Mouse (Mus musculus) limb, embryonic 11.5 days (tissue): ENCODE data around the gene Cers5. TPM values are rescaled to one million over a fixed set of nuclear protein-coding genes. Genes with fewer than 3 reads are reported as not detected.

Experiments
- ATAC-seq: fragments of 200-750 bp; cut with Nextera tagmentation; 2 replicates; pipeline ENCODE4 v1.8.0; 2017; ENCODE audit warnings: low read depth; ENCODE audit not compliant: insufficient number of reproducible peaks, low FRiP score, low TSS enrichment
- DNase-seq: peaks from one replicate; pipeline ENCODE4 v3.0.0-alpha.2; 2015; ENCODE audit warnings: low spot score
- H3K27ac ChIP-seq: fragments of 300-500 bp; sonication (generic); replicated peaks from 2 replicates; pipeline ENCODE4 v1.5.1; 2014; ENCODE audit warnings: low read depth, mild to moderate bottlenecking, low read length
- H3K27me3 ChIP-seq: fragments of 300-500 bp; sonication (generic); 2 replicates; pipeline ENCODE4 v1.6.1; 2014; ENCODE audit warnings: mild to moderate bottlenecking, low read length, mixed read lengths; ENCODE audit not compliant: control insufficient read depth, insufficient read depth
- H3K36me3 ChIP-seq: fragments of 300-500 bp; sonication (generic); 2 replicates; pipeline ENCODE4 v1.6.1; 2014; ENCODE audit warnings: mild to moderate bottlenecking, low read length, moderate library complexity, mixed read lengths; ENCODE audit not compliant: control insufficient read depth, insufficient read depth
- H3K4me1 ChIP-seq: fragments of 300-500 bp; sonication (generic); 2 replicates; pipeline ENCODE4 v1.6.1; 2014; ENCODE audit warnings: low read length, mixed read lengths; ENCODE audit not compliant: control insufficient read depth, insufficient read depth
- H3K4me2 ChIP-seq: fragments of 300-500 bp; sonication (generic); 2 replicates; pipeline ENCODE4 v1.6.1; 2014; ENCODE audit warnings: low read depth, mild to moderate bottlenecking, moderate library complexity; ENCODE audit not compliant: severe bottlenecking
- H3K4me3 ChIP-seq: fragments of 300-500 bp; sonication (generic); 2 replicates; pipeline ENCODE4 v1.5.1; 2014; ENCODE audit warnings: low read depth, low read length
- H3K9ac ChIP-seq: fragments of 300-500 bp; sonication (generic); 2 replicates; pipeline ENCODE4 v1.6.1; 2014; ENCODE audit warnings: mild to moderate bottlenecking, low read length
- H3K9me3 ChIP-seq: fragments of 300-500 bp; sonication (generic); 2 replicates; pipeline ENCODE4 v1.6.1; 2016; ENCODE audit warnings: low read length; ENCODE audit not compliant: control insufficient read depth
- WGBS: fragments of 180-500 bp; shearing (Covaris S2); extraction: QIAGEN DNeasy Blood & Tissue Kit; methylation state at CpG from one replicate; pipeline ENCODE4 v1.1.7; 2014; 5-methylcytosine and 5-hydroxymethylcytosine counted together
- polyA plus RNA-seq: library from polyadenylated mRNA; unstranded; fragments of >200 nt; fragmentation: Nextera tagmentation; extraction: Ambion mirVana; gene quantifications from 2 replicates; pipeline ENCODE4 v1.2.1, GENCODE M21; 2014

The Cers5 gene
- polyA plus RNA-seq, 1 experiment from 2014 or later, result 75.3 TPM

DNA sequence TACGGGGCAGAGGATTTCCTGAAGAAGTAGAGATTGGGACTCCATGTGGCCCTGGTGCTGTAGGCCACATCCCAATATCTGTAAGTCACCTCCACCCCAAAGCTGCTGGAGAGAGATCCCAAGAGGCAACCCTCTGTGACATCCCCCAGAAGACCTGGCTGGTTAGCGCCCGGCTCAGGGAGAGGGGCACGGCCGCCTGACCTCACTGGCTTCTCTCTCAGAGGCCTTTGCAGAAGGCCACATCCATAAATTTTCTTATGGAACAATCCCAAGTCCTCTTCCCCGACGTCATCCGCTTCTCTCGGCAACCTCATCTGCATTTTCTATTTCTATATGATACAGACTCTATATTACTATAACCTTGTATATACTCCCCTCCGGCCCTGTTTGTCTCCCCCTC lies 73.0 kb downstream of the Cers5 start:
- no peak for ATAC-seq
- H3K9me3 ChIP-seq, result no peaks in the 10 kb centered on the region
- peaks cover 4% of the 10 kb centered on the region; the same call in 1 of the 2 replicates for H3K27me3 ChIP-seq
- WGBS, result 83% methylated on average over 10 of the region's 10 CpGs
- H3K4me3 ChIP-seq, result no peak overlapping the region
- peaks cover 4% of the 10 kb centered on the region for H3K36me3 ChIP-seq
- no peak overlapping the region for H3K4me2 ChIP-seq
- no peak for DNase-seq
- no peak overlapping the region for H3K9ac ChIP-seq
- no peak overlapping the region for H3K27ac ChIP-seq
- H3K4me1 ChIP-seq, result peaks cover 17% of the 10 kb centered on the region

DNA sequence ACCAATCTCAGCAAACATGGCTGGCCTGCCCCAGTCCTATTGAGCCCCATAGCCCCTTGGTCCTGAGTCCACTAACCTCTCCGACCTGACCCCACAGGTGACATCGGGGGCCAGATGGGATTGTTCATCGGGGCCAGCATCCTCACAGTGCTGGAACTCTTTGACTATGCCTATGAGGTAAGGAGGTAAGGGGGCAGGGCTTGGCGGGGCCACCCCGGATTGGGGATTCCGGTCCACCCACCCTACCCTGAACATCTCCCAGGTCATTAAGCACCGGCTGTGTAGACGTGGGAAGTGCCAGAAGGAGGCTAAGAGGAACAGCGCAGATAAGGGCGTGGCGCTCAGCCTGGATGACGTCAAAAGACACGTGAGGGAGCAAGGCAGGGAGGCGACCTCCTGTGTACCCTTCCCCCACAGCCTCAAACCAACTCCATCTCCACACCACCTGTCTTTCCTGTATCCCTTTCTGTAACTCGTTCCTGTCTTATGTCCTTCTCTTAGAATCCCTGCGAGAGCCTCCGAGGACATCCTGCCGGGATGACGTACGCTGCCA lies 74.1 kb downstream of the Cers5 start:
- Histone ChIP-seq H3K4me3 (no peak overlapping the region), H3K4me2 (no peak overlapping the region), H3K9me3 (no peaks in the 10 kb centered on the region), H3K27ac (no peak overlapping the region), H3K27me3 (peaks cover 4% of the 10 kb centered on the region; the same call in 1 of the 2 replicates), H3K36me3 (peaks cover under 1% of the 10 kb centered on the region; the same call in 1 of the 2 replicates), H3K9ac (no peak overlapping the region), H3K4me1 (peaks cover 11% of the 10 kb centered on the region)
- WGBS, result 32% methylated on average over 20 of the region's 20 CpGs
- no peak for DNase-seq
- ATAC-seq, result no peak

- Histone ChIP-seq H3K4me1 (0 out of 2 replicates have a peak, but pooled peaks cover 3% of the 10 kb centered on the region), H3K4me3 (no peak overlapping the region), H3K36me3 (no peaks in the 10 kb centered on the region), H3K9me3 (no peaks in the 10 kb centered on the region), H3K27ac (no peak overlapping the region), H3K9ac (no peak overlapping the region), H3K27me3 (peaks cover 4% of the 10 kb centered on the region; the same call in 1 of the 2 replicates), H3K4me2 (no peak overlapping the region)
- peak; percentile 51 for DNase-seq
- ATAC-seq, result no peak
- 29% methylated on average over 2 of the region's 2 CpGs for WGBS
Measured at GRCm38 (mm10) chr15:99697309-99697708, 75.4 kb downstream of the Cers5 start.

DNA sequence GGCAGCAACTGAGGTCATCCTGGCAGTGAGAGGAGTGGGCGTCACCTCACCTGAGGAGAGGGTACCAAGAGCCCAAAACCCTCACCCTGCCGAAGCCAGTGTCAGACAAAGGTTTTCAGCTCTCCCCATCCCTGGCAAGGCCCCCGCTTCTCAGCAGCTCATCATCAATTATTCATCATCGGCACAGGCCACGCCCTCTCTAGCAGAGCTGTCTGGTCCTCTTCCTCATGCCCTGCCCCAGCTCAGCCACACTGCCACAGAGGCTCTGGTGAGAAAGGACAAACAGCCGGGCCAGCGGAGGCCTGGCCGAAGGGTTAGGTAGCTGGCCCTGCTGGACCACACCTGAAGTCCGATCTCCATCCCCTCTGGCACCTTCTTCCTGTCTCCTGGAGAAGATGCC lies 80.7 kb downstream of the Cers5 start:
- no peaks in the 10 kb centered on the region for H3K9me3 ChIP-seq
- DNase-seq (no peak), ATAC-seq (no peak)
- WGBS, result 53% methylated on average over 9 of the region's 9 CpGs
- H3K4me3 ChIP-seq, result no peak overlapping the region
- no peak overlapping the region for H3K9ac ChIP-seq
- no peak overlapping the region for H3K4me2 ChIP-seq
- H3K36me3 ChIP-seq, result no peaks in the 10 kb centered on the region
- H3K27me3 ChIP-seq, result peaks cover 6% of the 10 kb centered on the region; the same call in 1 of the 2 replicates
- H3K4me1 ChIP-seq, result 0 out of 2 replicates have a peak, but pooled peaks cover 4% of the 10 kb centered on the region
- no peak overlapping the region for H3K27ac ChIP-seq

GRCm38 (mm10) chr15:99690924-99691323 lies 81.8 kb downstream of the Cers5 start:
- 9% methylated on average over 4 of the region's 4 CpGs for WGBS
- DNase-seq (no peak), ATAC-seq (no peak)
- no peak overlapping the region for H3K4me3 ChIP-seq
- 0 out of 2 replicates have a peak, but pooled peaks cover 4% of the 10 kb centered on the region for H3K4me1 ChIP-seq
- no peak overlapping the region for H3K27ac ChIP-seq
- no peak overlapping the region for H3K4me2 ChIP-seq
- H3K36me3 ChIP-seq, result no peaks in the 10 kb centered on the region
- H3K9me3 ChIP-seq, result no peaks in the 10 kb centered on the region
- no peak overlapping the region for H3K9ac ChIP-seq
- peaks cover 4% of the 10 kb centered on the region; the same call in 1 of the 2 replicates for H3K27me3 ChIP-seq

GRCm38 (mm10) chr15:99688712-99689111 lies 84.0 kb downstream of the Cers5 start:
- 5% methylated on average over 4 of the region's 4 CpGs for WGBS
- H3K4me3 ChIP-seq, result no peak overlapping the region
- H3K4me1 ChIP-seq, result 0 out of 2 replicates have a peak, but pooled peaks cover 4% of the 10 kb centered on the region
- H3K27me3 ChIP-seq, result peaks cover 4% of the 10 kb centered on the region; the same call in 1 of the 2 replicates
- peak; percentile 75 for DNase-seq
- H3K4me2 ChIP-seq, result no peak overlapping the region
- H3K9ac ChIP-seq, result no peak overlapping the region
- ATAC-seq, result 0 out of 2 replicates have a peak, but pooled peaks have one; percentile 31
- no peak overlapping the region for H3K27ac ChIP-seq
- H3K36me3 ChIP-seq, result no peaks in the 10 kb centered on the region
- no peaks in the 10 kb centered on the region for H3K9me3 ChIP-seq

Other genes starting within 250 kb of the Cers5 start
- 0.47 TPM in 1 of 2 replicates, not detected in the other for gene Faim2, start 244.7 kb downstream of the Cers5 start, polyA plus RNA-seq
- gene Aqp2, start 193.8 kb downstream of the Cers5 start, polyA plus RNA-seq, result not detected in 2 replicates
- gene Aqp5, start 182.1 kb downstream of the Cers5 start, polyA plus RNA-seq, result not detected in 2 replicates
- not detected in 2 replicates for gene Aqp6, start 171.5 kb downstream of the Cers5 start, polyA plus RNA-seq
- 108 and 125 TPM in 2 replicates for gene Racgap1, start 121.2 kb downstream of the Cers5 start, polyA plus RNA-seq
- 0.57 and 0.64 TPM in 2 replicates for gene Asic1, start 102.5 kb downstream of the Cers5 start, polyA plus RNA-seq
- gene Smarcd1, start 70.8 kb downstream of the Cers5 start, polyA plus RNA-seq, result 80.6 and 83.8 TPM in 2 replicates
- gene Gm17349, start 67.4 kb downstream of the Cers5 start, polyA plus RNA-seq, result not detected in 2 replicates
- gene Gpd1, start 55.4 kb downstream of the Cers5 start, polyA plus RNA-seq, result 0.07 and 0.27 TPM in 2 replicates
- 118 and 123 TPM in 2 replicates for gene Cox14, start 47.3 kb downstream of the Cers5 start, polyA plus RNA-seq
- gene Lima1, start 102.6 kb upstream of the Cers5 start, polyA plus RNA-seq, result 72.9 and 77.3 TPM in 2 replicates
- gene Fam186a, start 194.2 kb upstream of the Cers5 start, polyA plus RNA-seq, result not detected in 2 replicates
- 35.8 and 37.4 TPM in 2 replicates for gene Larp4, start 197.2 kb upstream of the Cers5 start, polyA plus RNA-seq